Mouse (Mus musculus) kidney, adult 18-20 months (tissue): Measurements from ENCODE around the gene Riox2.
"Not testable (repeated sequence)": the region's sequence is repeated elsewhere in the genome, so short reads cannot be mapped to it uniquely, and the experiment has no call there.

Experiments used
- DNase-seq: peaks from one replicate; pipeline ENCODE4 v3.0.0; 2021

Gene Riox2

DNA sequence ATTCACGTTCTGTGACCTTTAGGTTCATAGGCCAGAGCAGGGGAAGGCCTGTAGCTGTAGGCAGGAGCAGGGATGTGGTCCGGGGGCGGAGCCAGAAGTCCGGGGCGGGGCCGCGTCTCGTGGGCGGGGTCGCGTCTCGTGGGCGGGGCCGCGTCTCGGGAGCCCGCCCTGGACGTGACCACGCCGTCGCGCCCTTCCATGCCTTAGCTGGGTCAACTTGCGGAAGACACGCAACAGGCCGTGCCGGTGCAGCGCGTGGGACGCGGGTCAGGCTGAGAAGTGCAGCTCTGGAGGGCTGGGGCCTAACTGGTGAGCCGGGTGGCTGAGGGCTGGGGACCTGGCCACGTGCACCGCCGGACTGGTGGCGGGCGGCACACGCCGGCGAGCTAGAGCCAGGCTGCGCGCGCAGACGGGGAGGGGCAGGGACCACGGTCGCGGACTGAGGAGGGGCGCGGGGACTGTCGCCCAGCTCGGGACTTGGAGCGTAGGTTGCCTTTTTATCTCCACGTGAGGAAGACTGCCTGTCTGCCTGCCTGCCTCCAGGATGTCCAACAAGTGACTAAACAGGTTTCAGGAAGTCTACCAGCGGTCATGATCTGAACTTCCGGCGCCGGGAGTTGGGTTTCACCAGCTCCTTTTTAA lies at the start of gene Riox2:
TSS of gene Riox2 (plus strand) at position 139 of the 642 bp plus-strand sequence.
- peak; percentile 90 for DNase-seq

DNA sequence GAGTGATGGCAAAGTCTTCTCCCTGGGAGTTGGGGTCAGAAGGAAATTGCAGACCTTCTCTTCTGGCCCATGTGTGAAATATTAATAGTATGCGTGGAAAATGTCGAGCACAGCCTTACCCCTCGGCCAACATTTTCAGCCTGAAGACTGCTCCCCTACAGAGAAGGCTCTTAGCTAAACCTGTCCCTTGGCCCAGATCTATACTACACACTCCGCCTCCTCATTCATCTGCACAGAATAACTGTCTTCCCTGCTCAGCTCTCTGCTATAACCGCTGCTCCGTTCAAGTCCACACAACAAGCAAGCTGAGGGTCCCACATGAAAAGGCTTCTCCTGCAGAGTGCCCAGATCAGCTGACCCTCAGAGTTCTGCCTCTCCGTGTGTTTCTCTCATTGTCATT lies 43.6 kb upstream of the Riox2 start:
- no peak for DNase-seq

DNA sequence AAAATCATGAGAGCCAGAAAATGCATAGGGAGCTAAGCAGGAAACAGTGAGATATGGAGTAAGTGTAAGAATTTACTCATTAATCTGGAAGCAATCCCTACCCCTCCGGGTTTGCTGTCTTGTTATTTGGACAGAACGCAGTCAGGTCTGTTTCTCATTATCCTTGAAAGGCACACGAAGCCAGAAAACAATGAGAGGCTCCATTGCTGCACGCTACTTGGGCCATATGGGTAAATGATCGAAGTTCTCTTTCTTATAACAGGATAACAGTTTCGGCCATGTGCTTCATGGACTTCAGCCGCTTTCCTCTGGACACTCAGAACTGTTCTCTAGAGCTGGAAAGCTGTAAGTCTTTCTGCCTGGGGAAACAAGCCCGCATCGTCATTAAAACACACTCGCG lies 38.4 kb upstream of the Riox2 start:
- no peak for DNase-seq

DNA sequence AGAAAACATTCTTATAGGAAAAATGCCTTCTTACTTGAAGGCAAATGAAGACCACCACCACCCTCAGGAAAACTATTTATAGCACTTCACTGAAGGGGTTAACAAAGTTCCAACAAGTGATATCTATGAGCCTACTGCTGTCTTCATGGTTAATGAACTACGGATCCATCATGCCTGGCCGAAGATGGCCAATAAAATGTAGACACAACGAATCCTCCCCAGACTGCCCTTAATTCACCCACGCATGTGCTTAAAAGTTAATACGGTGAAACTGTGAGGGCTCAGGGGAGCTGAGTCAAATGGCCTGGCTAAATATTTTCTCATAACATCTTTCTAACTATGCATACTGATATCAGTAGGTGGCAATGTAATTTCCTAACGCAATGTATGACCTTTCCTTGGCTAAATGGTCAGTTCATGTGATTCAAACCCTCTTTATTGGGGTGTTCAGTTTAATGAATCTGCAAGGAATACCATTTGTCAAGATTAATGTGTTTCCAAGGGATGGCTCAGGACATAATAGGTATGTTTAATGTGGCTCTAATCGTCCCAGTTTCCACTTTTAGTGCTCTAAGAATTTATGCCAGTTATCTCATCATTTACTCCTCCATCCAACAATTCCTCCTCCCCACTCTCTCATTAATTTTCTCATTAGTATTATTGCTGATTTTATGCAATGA lies 26.6 kb upstream of the Riox2 start:
- DNase-seq = no peak

DNA sequence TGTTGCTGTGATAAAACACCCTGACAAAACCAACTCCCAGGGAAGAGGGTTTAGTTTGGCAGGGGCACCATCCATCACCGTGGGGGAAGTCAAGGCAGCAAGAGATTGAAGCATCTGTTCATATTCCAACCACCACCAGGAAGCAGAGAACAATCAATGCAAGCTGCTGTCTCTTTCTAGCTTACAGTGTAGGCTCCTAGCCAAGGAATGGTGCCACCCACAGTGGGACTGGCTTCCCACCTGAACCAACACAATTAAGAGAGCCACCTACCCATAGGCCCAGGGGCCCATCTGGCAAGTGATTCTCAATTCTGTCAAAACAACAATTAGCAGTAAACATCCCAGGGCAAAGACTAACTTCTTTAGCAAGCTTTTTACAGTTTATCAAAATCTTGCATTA lies 23.4 kb upstream of the Riox2 start:
- no peak for DNase-seq

DNA sequence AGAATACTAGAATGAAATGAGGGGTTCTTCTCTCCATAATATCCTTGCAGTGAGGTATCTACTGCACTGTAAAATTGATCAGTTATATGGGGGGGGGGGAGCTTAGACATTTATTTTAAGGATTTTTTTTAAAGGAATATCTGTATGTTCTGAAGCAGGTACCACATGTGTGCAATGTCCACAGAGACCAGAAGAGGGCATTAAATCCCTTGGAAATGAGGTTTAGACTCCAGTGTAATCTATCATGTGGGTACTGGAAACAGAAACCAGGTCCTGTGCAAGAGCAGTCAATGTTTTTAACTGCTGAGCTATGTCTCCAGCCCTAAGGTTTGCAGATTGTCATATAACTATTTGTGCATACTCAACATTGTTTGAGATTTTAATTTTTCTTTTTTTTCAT lies 22.5 kb upstream of the Riox2 start:
- no peak for DNase-seq

DNA sequence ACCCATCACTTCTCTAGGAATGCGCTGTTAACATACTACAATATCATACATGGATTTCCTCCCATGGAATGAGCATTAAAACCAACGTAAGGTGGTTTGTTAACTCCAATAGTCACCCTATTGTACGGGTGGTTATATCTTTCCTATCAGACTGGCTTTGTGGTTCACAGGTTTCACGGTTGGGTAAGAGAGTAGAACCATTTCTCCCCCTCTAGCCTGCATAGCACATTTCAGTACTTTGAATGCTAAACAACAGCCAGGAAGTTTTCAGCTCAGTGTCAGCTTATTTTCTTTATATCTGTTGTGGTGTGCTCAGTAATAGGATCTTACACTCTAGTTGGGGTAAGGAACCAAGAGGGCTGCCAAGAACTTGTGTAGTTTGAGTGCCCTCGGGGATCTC lies 19.8 kb upstream of the Riox2 start:
- no peak for DNase-seq

DNA sequence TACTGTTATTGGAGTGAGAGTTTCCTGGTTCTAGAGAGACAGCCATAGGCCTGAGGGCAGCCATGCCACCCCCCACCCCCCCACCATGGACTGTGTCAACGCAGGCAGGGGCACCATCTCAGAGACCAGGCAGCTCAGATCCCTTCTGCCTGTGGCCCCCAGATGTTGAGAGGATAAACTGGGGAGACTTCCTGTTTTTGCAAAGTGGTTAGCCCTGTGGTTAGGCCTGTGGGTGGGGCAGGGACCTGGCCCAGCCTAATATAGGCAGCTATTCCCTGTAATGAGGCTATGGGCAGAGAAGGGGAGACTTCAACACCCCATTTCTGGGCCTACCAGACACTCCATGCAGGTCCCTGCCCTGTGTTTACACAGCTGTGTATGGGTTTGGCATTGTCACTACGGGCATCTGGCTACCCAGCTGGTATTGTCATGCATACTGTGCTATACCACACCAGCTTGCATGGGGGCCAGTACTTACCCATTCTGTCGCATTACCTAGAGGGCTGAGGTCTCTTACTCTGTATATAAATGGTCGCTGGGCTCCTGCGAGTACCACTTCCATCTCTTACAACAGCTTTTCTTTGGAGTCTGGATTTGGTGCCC lies 12.2 kb upstream of the Riox2 start:
- not testable (repeated sequence) for DNase-seq

DNA sequence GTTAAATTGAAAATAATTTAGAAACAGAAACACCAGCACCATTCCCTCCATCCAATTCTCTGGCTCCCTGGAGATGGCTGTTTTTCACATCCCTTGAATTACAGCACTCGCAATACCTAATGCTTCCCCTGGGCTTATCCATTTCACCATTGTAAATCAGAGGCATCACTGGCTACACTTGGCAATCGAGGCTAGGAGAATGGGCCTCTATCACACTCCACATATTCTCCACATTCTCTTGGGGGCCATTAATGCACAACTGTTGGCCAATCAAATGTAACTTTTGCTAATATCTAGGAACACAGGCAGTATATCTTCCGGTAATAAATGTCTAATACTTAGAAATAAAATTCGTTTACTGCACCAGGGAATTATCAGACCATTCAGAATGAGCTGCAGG lies 8.0 kb upstream of the Riox2 start:
- DNase-seq = no peak

DNA sequence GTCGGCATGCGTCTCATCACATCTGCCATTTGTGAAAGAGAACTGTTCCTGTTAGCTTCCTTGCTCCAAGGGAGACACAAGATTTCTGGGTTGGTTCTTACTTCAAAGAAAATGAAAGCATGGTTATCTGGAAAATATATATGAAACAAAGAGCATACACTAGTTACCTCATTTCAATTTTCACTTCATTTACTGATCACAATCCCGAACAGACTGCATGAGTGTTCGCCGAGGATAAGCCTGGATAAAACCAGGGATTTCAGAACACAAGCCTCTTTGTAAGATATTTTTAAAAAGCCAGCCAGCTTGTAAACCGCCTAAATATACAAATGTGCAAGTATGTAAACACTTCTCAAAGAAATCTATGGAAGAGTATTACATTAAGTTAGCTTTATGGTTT lies 7.6 kb upstream of the Riox2 start:
- no peak for DNase-seq

DNA sequence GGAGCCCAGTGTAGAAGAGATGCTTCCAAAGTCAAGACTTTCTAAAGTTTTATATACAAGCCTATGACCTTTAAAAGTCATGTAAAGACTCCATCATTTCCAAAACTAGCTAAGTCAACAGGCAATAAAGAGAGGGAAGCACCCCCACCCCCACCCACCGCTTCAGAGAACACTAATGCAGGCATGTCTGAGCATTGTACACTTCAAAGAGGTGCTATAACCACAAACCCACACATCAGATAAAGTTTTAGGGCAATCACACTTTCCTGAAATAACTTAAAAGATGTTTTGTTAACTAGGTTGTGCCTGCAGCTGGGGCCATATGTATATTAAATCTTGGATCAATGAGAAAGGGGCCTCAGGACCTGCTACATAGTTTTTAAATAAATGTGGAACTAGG lies 1.7 kb upstream of the Riox2 start:
- no peak for DNase-seq

GRCm38 (mm10) chr16:59472546-59472945 lies 971 bp downstream of the Riox2 start:
- DNase-seq = no peak

- DNase-seq = peak; percentile 80
Measured at GRCm38 (mm10) chr16:59474788-59475187, 3.2 kb downstream of the Riox2 start.

- DNase-seq = no peak
Measured at GRCm38 (mm10) chr16:59477955-59478354, 6.4 kb downstream of the Riox2 start.

GRCm38 (mm10) chr16:59487239-59487638 lies 15.7 kb downstream of the Riox2 start:
- no peak for DNase-seq

DNA sequence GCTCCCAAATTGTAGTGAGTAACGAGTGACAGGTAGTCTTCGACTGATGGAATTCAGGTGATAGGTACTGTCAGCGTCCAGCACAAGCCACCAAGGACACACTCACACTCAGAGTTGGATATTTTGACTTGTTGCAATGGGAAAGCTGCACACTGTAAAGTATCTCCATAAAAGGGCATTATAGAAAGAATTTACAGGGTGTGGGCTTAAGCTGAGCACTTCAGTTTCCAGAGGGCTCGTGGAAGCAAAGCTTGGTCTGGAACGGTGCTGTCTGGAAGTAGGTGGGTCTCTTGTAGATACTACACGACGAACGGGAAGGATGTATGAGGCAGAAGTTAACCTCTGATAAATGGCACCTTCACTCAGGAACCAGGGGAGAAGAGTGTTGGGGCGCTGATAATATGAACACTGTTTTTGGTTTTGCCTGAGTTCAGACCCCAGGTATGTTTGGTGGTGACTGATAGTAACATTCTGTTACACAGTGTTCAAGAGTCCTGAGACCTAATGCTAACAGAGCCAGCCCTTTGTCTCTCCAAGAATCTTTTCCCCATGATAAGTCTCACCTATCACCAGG lies 16.5 kb downstream of the Riox2 start:
- no peak for DNase-seq

DNA sequence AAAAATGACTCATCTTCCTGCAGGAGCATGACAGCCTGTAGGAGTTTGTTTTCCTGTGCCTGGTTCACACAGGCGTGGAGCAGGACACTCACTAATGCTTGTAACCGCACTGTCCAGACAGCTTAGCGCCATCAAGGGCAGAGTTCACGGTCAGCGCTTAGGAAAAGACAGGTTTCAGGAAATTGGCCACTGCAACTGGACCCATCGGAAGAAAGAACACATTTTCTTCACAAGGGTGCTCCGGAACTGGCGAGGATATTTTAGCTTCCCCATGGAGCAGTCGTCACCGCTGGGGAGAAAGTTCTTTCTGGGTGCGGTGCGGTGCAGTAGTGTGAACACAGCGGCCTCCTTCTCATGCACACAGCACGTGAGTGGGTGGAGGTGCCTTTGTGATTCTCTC lies 21.6 kb downstream of the Riox2 start:
- peak; percentile 58 for DNase-seq

- peak; percentile 36 for DNase-seq
Measured at GRCm38 (mm10) chr16:59497947-59498346, 26.4 kb downstream of the Riox2 start.

DNA sequence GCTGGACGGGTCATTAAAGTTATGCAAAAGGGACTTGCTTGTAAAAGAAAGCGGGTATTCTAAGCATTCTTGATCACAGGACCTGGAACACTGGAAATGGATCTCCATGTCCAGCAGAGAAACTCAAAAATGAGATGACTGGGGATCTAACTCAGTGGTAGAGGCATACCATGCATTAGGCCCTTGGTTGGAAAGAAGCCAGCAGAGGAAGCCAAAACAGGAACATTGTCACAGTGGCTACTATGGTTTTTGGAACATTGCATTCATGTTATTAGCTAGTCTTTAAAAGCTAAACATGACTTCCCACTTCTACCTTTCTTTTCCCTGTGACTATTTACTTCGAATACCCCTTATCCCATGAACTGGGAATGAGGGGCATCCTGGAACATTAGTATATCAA lies 27.6 kb downstream of the Riox2 start:
- no peak for DNase-seq

GRCm38 (mm10) chr16:59509830-59510229 lies 38.3 kb downstream of the Riox2 start:
- no peak for DNase-seq

GRCm38 (mm10) chr16:59515169-59515568 lies 43.6 kb downstream of the Riox2 start:
- no peak for DNase-seq

- DNase-seq = no peak
Measured at GRCm38 (mm10) chr16:59516965-59517364, 45.4 kb downstream of the Riox2 start.

GRCm38 (mm10) chr16:59517447-59518219 lies 46.1 kb downstream of the Riox2 start:
- DNase-seq = no peak
